Mouse (Mus musculus): ENCODE results near the gene Slc13a5.

Slc13a5 gene

DNA sequence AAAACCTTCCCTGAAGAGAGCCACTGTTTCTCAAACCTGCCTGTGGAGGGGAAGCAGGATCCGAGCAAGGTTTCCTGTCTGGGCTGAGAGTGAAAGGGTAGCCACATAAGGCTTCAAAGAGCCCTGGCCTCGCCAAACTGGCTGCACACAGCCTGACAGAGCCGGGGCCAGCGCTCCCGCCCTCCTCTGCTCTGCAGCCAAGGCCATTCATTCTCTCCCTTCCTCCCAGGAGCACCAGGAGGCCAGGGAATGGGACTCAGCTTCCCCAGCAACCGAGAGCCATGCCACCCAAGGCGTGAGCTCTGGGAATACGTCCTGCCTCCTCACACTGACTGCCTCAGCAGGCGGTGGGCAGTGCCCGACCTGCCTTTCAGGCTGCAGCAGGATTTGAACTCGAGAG lies 1.5 kb downstream of the Slc13a5 start:
- no peak for DNase-seq (ENCODE audit: low spot score)

DNA sequence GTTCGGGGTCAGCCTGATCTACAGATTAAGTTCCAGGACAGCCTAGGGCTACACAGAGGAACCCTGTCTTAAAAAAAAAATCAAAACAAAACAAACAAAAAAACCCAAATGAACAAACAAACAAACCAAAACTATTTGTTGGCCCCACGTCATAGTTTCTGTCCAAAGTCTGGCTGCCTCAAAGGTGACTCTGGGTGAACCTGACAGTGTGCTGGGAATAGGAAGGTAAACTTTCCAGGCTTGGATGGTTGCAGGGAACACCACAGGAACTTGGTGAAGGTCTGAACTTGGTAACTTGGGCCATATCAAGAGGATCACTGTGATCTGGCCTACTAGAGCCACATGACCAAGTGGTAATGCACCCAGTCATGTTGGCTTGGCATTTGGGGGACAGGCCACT lies 10.6 kb downstream of the Slc13a5 start:
- DNase-seq (ENCODE audit: low spot score), result no peak

- DNase-seq (ENCODE audit: low spot score), result no peak
Observed at GRCm38 (mm10) chr11:72255629-72256028, 11.4 kb downstream of the Slc13a5 start.

DNA sequence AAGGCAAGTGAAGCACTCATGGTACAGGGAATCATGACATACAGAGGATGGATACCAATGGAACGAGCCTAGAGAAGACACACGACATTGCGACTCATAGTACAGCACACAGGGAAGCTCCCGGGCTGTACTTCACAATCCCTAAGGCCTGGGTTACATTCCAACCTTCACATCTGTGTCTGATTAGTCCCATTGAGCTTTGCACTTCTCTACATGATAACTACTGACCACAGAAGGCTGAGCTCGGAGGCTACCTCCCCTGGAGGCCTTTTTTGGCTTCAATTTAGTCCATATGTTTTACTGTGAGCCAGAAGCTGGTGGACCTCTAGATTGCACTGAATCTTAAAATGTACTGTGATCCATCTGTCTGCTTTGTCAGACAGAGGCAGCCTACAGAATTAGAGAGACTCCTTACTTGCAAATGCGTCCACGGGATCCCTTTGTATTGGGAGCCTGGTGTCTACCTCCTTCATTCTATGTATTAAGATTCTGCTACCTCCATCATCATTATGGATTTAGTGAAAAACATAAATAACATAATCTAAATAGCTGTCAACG lies 21.7 kb downstream of the Slc13a5 start:
- DNase-seq (ENCODE audit: low spot score), result no peak

- DNase-seq (ENCODE audit: low spot score), result no peak
Observed at GRCm38 (mm10) chr11:72240062-72240860, 26.8 kb downstream of the Slc13a5 start.

DNA sequence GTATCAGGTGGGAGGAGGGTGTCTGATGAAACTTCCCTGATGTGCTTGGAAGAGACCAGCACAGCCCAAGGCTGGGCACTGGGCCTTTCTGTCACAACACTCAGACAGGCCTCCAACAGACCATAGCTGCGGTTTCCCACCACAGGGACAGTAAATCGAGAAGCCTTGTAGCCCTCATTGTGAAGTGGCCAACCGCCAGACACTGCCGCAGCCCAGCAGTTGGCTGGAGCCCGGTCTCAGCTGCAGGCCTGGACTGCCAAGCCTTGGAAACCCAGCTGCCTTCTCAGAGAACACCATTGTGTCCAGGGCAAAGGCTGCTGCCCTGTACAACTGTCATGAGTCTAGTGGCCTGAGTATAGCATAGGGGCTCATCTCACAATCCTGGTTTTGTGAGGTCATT lies 33.0 kb downstream of the Slc13a5 start:
- DNase-seq (ENCODE audit: low spot score), result no peak

GRCm38 (mm10) chr11:72232991-72233390 lies 34.0 kb downstream of the Slc13a5 start:
- DNase-seq (ENCODE audit: low spot score), result no peak

GRCm38 (mm10) chr11:72232068-72232467 lies 35.0 kb downstream of the Slc13a5 start:
- no peak for DNase-seq (ENCODE audit: low spot score)

DNA sequence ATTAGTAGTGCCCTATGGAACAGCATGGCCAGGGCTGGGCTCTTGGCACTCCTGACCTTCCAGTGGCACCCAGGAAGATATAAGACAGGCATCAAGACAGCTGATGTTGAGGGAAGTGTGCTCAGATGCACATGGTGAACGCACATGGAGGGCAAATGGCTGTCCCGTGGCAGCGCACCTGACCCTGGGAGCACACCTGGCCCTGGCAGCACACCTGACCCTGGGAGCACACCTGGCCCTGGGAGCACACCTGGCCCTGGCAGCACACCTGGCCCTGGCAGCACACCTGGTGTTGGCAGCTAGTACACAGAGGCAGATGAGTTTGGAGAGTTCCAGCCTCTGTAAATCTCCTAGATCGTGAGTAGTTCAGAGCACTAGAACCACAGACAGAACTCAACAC lies 38.5 kb downstream of the Slc13a5 start:
- DNase-seq (ENCODE audit: low spot score), result no peak

DNA sequence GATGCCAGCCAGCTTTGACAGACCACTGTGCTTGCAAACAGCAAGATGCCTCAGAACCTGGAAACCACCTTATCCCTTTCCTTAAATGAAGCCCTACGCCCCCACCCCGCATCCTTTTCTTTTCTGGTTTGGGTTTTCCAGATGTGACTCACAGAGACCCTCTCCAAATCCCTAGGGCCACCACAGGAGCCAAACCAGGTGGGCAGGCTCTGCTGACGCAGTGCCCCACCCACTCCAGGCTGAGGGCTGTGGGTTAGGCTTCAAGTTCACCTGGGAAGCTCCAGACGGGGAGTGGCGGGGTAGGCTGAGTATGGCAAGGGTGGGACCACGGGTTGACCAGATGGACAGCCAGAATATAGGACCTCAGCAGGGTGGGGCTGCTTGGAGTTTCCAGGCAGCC lies 40.1 kb downstream of the Slc13a5 start:
- no peak for DNase-seq (ENCODE audit: low spot score)

DNA sequence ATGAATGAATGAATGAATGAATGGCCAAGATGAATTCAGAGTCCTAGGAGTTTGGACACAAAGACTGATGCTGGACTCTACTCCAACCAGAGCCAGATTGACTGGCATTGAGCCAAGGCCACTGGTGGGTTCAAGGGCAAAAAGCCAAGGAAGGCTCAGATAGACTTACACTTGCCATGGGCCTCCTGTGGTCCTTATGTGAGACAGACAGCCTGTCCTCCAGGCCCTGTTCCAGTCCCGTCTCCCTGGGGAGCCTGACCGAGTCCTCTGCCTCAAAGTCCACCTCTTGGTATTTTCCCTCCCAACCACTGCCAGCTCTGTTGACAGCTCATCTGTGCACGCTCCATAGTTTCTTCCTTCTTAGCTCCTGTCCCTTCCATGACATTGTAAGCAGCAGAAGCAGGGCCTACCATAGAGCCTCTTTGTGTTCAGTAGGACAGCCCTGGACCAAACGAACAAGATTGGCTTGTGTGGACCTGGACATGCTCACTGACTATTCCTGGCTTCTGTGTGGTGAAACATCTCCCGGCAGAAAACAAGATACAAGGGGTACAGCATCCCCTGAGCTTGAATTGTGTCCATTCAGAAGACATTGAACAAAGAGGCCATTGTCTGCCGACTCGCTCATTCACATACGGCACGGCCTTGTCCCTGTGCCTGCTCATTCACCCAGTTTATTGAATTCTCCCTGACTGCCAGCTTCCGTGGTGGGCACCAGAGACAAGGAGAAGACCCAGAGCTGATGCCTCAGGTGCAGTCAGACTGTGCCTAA lies 40.8 kb downstream of the Slc13a5 start:
- no peak for DNase-seq (ENCODE audit: low spot score)

DNA sequence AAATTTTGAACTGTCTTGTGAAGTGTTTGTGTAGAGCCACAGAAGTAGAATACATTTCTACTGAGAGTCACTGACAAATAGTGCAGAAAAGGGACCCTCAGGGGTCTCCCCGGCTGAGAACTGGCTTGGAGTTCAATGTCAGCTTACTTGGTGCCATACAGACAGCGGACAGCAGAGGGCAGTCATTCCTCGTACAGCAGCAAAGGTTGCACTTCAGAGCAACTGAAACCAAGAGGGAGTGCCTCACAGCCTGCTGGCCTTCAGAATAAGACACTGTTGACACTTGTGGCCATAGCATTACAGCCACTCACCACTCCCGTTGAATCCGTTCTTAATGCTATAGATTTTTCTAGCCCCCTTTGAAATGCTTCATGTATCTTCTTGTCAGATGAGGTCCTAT lies 42.2 kb downstream of the Slc13a5 start:
- peak; percentile 65 for DNase-seq (ENCODE audit: low spot score)

DNA sequence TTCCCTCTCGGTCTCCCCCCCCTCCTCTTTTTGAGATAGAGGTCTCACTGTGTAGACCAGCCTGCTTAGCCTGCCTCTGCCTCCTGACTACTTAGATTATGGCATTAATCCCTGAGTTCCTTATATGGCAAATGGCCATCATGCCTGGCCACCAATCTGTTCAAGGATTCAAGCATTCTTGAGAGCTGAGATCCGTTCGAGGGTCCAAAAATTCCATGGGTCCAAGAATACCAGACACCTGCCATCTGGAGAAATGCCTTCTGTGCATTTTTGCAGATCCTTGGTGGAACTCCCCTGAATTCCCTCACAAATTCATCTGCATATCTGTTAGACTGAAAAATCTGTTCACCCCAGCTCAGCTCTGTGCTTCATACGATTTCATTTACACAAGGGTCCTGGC lies 43.6 kb downstream of the Slc13a5 start:
- DNase-seq (ENCODE audit: low spot score), result no peak

DNA sequence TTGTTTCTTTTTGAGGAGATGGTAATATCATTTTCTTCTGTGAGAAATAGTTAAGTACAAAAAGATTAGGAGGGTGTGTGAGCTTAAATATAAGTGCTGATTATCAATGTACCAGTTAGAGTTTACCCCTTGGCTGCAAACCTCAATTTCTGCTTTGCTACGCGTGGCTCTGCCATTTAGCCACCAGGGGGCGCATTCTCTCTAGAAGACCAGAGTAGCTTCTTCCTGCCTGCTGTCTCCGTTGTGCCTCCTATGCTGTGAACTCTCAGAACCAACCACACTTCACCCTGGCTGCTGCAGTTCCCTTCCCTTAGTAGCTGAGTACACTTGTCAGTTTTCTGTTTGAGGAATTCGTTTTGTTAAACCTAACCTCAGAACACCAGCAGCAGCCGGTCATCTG lies 45.7 kb downstream of the Slc13a5 start:
- peak; percentile 39 for DNase-seq (ENCODE audit: low spot score)

DNA sequence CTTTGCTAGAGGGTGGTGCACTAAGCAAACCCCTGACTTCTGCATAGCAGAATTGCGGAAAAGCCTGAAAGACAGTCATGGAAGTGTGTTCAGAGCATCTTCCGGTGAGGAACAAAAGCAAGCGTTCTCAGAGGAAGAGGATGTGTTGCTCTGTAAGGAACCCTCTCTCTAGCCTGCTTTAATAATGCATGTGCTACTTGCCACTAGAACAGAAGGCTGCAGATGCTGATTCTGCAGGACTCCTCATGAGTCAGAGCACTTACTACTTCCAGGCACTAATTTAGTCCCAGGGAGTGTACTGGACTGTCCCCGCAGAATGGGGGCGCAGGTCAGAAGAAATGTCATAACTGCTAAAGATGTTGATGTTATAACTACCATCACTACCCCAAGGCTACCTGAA lies 49.9 kb downstream of the Slc13a5 start:
- no peak for DNase-seq (ENCODE audit: low spot score)

GRCm38 (mm10) chr11:72215410-72215797 lies 51.6 kb downstream of the Slc13a5 start, which contains the start of gene Med31:
Gene Med31, minus strand, starts transcription at chr11:72215592.
- DNase-seq (ENCODE audit: low spot score), result peak; percentile 86

GRCm38 (mm10) chr11:72214591-72215409 lies 52.2 kb downstream of the Slc13a5 start:
- DNase-seq (ENCODE audit: low spot score), result peak; percentile 95

DNA sequence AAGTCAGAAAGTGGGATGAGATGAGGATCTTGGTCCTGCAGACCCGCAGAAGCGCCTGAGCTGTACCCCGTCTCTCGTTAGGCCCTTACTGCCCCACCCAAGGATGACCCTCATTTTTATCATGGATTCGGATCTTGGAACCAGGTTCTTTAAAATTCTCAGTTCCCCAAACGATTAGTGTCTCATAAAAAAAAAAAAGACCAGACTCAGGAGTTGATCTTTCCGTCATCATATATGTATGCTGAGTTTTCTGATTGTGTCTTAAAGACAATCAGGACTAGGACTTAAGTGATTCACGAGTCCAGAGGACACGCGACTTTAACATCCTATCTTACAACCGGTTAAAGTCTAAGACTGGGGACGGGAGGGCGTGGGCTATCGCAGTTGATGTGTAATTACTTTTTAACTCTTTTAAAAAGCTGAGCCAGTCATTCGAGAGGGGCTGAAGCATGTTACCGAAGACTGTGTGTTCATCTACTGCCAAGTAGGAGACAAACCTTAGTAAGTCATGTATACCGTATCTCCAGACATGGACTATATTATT lies 59.1 kb downstream of the Slc13a5 start:
- DNase-seq (ENCODE audit: low spot score), result no peak

DNA sequence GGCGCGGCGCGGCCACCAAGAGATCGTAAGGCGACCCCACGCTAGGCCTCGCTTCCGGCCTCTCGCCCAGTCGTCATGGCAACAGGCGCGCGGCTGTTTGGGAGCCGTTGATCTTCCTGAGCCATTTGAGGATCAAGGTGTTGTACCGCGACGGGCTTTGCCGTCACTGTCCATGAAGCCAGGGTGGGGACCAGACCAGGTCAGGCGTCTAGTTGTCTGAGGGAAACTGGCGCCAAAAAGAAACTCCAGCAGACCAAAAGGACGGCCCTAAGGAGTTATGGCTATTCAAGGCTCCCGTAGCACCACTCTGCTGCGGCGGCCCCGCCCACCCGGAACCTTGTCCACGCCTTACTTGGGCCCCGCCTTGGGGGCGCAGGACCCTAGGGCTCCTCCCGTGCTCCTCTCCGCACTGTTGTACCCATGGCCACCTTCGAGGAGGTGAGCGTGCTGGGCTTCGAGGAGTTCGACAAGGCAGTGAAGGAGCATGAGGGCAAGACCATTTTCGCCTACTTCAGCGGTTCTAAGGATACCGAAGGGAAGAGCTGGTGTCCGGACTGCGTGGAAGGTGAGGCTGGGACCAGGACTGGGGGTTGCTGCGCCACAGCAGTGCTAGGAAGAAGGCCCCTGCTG lies 59.7 kb downstream of the Slc13a5 start, which contains the start of the genes 4933427D14Rik and Txndc17:
Gene 4933427D14Rik (minus strand): TSS at position 256 of the 630 bp plus-strand sequence.
Gene Txndc17 (plus strand): TSS at position 344 of the 630 bp plus-strand sequence.
- peak; percentile 90 for DNase-seq (ENCODE audit: low spot score)

DNA sequence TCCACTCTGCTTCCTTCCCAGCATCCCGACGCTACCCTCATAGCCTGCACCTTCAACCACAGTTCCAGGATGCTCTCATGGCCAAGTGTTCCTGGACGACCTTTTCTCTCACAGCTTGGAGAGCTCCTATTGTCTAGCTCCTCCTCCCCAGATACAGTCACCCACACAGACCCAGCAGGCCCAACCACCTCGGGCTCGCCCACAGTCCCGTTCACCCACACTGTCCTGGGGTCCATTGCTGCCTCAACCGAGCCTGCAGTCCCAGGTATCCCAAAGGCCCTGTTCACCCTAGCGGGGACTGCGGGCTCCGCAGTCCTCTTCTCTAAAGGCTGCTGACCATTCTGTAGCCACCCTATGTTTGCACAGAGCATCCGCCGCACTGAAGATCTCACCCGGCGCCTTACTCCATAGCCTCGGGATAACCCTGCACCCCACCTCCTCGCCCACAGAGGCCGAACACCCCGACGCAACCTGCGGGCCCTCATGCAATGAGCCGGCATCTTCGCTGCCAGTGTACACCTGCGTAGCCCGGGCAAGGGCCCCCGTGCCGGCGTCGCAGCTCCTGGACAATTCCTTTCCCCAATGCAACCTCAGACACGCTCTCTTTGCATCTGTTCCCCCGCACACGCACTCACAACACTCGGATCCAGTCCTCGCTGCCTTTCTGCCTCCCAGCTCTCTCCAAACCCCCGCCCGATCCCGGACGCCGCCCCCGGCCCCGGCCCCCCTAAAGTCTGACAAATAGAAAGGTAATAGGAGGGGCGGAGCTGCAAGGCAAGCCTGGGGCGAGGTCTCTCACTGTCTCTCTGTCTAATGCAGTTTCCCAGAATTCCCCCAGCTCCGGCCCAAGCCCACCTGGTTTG lies 60.5 kb downstream of the Slc13a5 start, which contains the start of gene Gm43951:
Gene Gm43951 (minus strand): TSS at position 500 of the 863 bp plus-strand sequence.
- DNase-seq (ENCODE audit: low spot score), result no peak

Data from lung, postnatal 25 days (tissue).